Mouse (Mus musculus) forebrain, embryonic 14.5 days (tissue): ENCODE data around the gene Twf1. TPM values are rescaled to one million over a fixed set of nuclear protein-coding genes. Genes with fewer than 3 reads are reported as not detected.

ENCODE experiments used
- ATAC-seq: fragments of 200-750 bp; cut with Nextera tagmentation; 2 replicates; pipeline ENCODE4 v1.8.0; 2017; ENCODE audit warnings: mild to moderate bottlenecking, moderate library complexity
- DNase-seq: peaks from one replicate; pipeline ENCODE4 v3.0.0-alpha.2; 2015; ENCODE audit warnings: low spot score
- H3K27ac ChIP-seq: fragments of 300-500 bp; sonication (generic); 2 replicates; pipeline ENCODE4 v1.5.1; 2014; ENCODE audit warnings: low read depth, mild to moderate bottlenecking, control low read depth, low read length, moderate library complexity
- H3K27me3 ChIP-seq: fragments of 300-500 bp; sonication (generic); replicated peaks from 2 replicates; pipeline ENCODE4 v1.6.1; 2014; ENCODE audit warnings: low read length, control low read depth, mixed read lengths; ENCODE audit not compliant: control insufficient read depth, insufficient read depth
- H3K36me3 ChIP-seq: fragments of 300-500 bp; sonication (generic); 2 replicates; pipeline ENCODE4 v1.6.1; 2014; ENCODE audit warnings: low read length, control low read depth; ENCODE audit not compliant: control insufficient read depth, insufficient read depth
- H3K4me1 ChIP-seq: fragments of 300-500 bp; sonication (generic); 2 replicates; pipeline ENCODE4 v1.6.1; 2014; ENCODE audit warnings: antibody characterized with exemption, low read length, control low read depth; ENCODE audit not compliant: control insufficient read depth, insufficient read depth
- H3K4me2 ChIP-seq: fragments of 300-500 bp; sonication (generic); 2 replicates; pipeline ENCODE4 v1.6.1; 2014; ENCODE audit warnings: mild to moderate bottlenecking, control low read depth, low read length
- H3K4me3 ChIP-seq: fragments of 300-500 bp; sonication (generic); 2 replicates; pipeline ENCODE4 v1.5.1; 2014; ENCODE audit warnings: low read depth, low read length, control low read depth
- H3K9ac ChIP-seq: fragments of 300-500 bp; sonication (generic); 2 replicates; pipeline ENCODE4 v1.6.1; 2014; ENCODE audit warnings: mild to moderate bottlenecking, low read length, control low read depth, moderate library complexity
- H3K9me3 ChIP-seq: fragments of 300-500 bp; sonication (generic); replicated peaks from 2 replicates; pipeline ENCODE4 v1.6.1; 2016; ENCODE audit warnings: low read length, control low read depth, mixed read lengths; ENCODE audit not compliant: control insufficient read depth
- WGBS: fragments of 180-500 bp; shearing (Covaris S2); extraction: QIAGEN DNeasy Blood & Tissue Kit; methylation state at CpG from one replicate; pipeline ENCODE4 v1.1.7; 2014; 5-methylcytosine and 5-hydroxymethylcytosine counted together
- polyA plus RNA-seq: library from polyadenylated mRNA; unstranded; fragments of >200 nt; fragmentation: Nextera tagmentation; extraction: Ambion mirVana; gene quantifications from 2 replicates; pipeline ENCODE4 v1.2.1, GENCODE M21; 2014

The Twf1 gene
- polyA plus RNA-seq, 1 experiment from 2014 or later, result 105 TPM

DNA sequence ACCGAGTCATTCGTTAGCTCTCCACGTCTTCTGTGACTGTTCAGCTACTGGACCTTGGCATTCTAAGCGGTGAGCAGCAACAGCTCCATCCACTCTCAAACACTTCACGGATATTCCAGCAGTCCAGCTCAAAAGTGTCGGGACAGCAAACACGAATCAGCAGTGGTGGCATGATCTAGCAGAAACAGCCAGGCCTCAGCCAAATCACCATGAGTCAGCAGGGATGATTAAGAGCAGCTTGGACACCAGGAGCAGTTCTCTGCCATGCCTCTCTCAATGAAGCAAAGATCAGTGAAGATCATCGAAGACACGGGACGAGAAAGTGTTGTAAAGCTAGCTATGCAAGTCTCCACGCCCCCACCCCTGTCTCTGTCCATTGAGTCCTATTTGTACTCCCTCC lies 26.3 kb upstream of the Twf1 start:
- Histone ChIP-seq H3K27ac (no peak overlapping the region), H3K36me3 (no peaks in the 10 kb centered on the region), H3K4me3 (no peak overlapping the region), H3K4me1 (no peaks in the 10 kb centered on the region), H3K4me2 (no peak overlapping the region), H3K9ac (no peak overlapping the region), H3K27me3 (no peaks in the 10 kb centered on the region), H3K9me3 (no peaks in the 10 kb centered on the region)
- ATAC-seq (no peak), DNase-seq (no peak)
- 93% methylated on average over 11 of the region's 11 CpGs for WGBS

DNA sequence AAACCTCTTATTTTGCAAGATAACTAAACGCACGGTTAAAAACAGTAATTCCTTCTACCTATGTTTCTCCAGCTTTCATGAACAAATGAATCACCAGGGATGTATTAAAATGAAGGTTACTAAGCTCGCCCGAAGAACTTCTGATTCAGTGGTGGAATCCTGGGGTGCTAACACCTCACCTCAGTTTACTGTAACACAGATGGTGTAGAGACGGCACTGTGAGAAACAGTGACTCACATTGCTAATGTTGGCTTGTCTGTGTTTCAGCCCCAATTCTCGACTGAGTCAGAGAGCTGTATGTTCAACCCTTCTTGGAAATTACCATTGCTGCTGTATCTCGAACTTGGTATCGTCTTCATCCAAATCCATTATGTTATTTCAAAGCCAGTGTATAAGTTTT lies 18.1 kb upstream of the Twf1 start:
- ATAC-seq, result no peak
- 92% methylated on average over 8 of the region's 8 CpGs for WGBS

DNA sequence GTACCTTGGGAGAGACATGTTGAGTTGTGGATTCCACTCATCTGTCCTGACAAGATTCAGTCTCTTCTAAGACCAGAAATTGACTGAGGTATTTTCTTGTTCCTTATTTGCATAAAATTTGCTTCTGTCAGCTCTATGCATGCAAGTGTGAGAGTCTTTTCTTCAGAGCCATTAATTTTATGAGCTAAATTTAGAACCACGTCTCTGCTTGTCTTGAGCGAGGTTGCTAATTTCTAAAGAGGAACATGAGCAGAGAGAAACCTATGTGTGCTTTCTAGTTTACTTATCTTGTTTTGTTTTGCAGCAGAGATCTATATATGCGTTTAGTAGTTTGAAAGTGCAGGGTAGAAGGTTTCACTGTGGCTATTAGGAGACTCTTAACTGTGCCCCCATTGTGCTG lies 12.8 kb upstream of the Twf1 start:
- no peaks in the 10 kb centered on the region for H3K9me3 ChIP-seq
- no peak overlapping the region for H3K27ac ChIP-seq
- WGBS, result 75% methylated on average over 3 of the region's 3 CpGs
- H3K4me3 ChIP-seq, result no peak overlapping the region
- H3K9ac ChIP-seq, result no peak overlapping the region
- DNase-seq (peak; percentile 12), ATAC-seq (no peak)
- H3K36me3 ChIP-seq, result no peaks in the 10 kb centered on the region
- no peaks in the 10 kb centered on the region for H3K4me1 ChIP-seq
- no peak overlapping the region for H3K4me2 ChIP-seq
- no peaks in the 10 kb centered on the region for H3K27me3 ChIP-seq

More for the DNA sequence above, 18.1 kb upstream of the Twf1 start:
- H3K9ac ChIP-seq, result no peak overlapping the region
- H3K27ac ChIP-seq, result no peak overlapping the region
- H3K4me2 ChIP-seq, result no peak overlapping the region
- no peaks in the 10 kb centered on the region for H3K9me3 ChIP-seq
- no peak for DNase-seq
- no peaks in the 10 kb centered on the region for H3K4me1 ChIP-seq
- no peak overlapping the region for H3K4me3 ChIP-seq
- H3K36me3 ChIP-seq, result no peaks in the 10 kb centered on the region
- H3K27me3 ChIP-seq, result no peaks in the 10 kb centered on the region

DNA sequence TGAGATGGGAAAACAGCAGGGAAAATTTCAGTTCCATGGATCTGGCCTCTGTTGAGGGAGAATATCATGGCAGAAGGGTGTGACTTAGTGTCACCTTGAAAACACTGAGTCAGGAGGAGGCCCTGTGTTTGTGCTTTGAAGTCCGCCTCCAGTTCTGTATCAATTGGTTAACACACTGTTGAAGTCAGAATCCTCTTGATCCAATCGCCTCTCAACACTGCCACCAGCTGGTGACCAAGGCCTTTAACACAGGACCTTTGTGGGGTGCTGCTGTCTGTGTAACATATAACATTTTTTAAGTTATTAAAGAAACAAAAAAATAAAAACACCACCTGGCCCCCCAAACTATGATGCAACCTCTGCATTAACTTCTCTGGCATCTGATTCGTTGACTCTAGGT lies 11.7 kb upstream of the Twf1 start:
- H3K4me1 ChIP-seq, result no peaks in the 10 kb centered on the region
- WGBS, result 23% methylated on average over 3 of the region's 3 CpGs
- H3K9me3 ChIP-seq, result no peaks in the 10 kb centered on the region
- H3K4me3 ChIP-seq, result no peak overlapping the region
- DNase-seq (peak; percentile 57), ATAC-seq (no peak)
- H3K36me3 ChIP-seq, result no peaks in the 10 kb centered on the region
- H3K27ac ChIP-seq, result no peak overlapping the region
- H3K4me2 ChIP-seq, result no peak overlapping the region
- H3K9ac ChIP-seq, result no peak overlapping the region
- H3K27me3 ChIP-seq, result no peaks in the 10 kb centered on the region

DNA sequence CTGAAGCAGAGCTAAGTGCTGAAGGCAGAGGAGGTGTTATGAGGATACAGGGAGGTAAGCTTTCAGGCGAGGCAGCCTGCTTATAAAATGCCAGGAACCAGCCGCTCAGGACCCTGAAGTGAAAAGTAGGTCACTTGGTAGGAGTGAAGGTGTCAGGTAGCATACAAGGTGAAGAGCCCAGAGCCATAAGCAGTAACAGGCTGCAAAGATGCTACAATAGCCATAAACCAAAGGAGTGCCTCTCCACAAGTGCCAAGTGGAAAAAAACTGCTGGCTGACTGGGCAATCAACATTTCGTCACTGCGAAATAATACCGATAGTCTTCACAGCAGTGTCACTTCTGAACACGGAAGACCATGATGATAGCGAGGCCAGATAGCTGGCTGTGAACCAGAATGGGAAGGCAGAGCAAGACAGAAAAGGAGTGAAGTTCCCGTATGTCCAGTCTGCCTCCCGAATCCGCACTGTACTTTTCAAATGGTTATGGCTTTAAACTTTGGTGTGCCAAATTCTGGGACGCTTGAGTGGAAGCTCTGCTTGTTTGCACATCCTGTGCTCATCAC lies 10.5 kb upstream of the Twf1 start:
- Histone ChIP-seq H3K27ac (no peak overlapping the region), H3K4me2 (no peak overlapping the region), H3K9ac (no peak overlapping the region), H3K27me3 (no peaks in the 10 kb centered on the region), H3K4me3 (no peak overlapping the region), H3K9me3 (no peaks in the 10 kb centered on the region), H3K36me3 (no peaks in the 10 kb centered on the region), H3K4me1 (no peaks in the 10 kb centered on the region)
- DNase-seq (no peak), ATAC-seq (no peak)
- 88% methylated on average over 11 of the region's 11 CpGs for WGBS

DNA sequence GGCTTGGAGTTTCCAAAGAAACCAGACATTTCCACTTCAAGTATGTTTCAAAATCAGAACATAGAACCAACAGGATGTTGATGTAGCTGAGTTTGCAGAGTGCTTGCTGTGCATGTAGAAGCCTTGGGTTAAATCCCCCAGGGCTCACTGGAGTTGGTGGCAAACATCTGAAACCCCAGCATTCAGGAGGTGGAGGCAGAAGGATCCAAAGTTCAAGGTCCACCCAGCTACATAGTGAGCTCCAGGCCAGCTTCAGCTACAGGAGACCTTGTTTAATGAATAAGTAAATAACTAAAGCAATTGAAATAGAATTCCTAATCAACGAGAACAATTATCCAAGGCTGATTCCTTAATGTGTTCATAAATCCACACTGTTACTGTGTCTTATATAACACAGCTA lies 3.9 kb upstream of the Twf1 start:
- Histone ChIP-seq H3K4me3 (no peak overlapping the region), H3K4me1 (no peaks in the 10 kb centered on the region)

DNA sequence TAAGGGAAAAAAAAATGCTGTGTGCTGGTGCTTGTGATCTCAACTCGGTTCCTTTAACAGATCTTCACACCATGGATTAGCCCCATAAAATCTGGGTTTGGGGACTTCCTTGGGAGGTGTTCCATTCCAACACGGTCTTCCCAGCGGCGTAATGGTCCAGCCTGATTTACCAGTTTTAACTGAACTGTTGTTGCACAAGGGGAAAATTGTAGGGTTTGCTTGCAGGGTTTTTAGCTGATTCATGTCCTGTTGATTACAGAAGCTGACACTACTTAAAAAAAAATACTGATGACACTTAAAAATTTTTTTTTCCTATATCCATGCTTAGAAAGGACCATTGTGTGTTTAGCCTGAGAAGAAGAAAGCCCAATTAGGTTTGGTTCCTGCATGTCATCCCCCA lies 1.7 kb upstream of the Twf1 start:
- Histone ChIP-seq H3K4me3 (no peak overlapping the region), H3K36me3 (no peaks in the 10 kb centered on the region), H3K27me3 (no peaks in the 10 kb centered on the region), H3K9me3 (no peaks in the 10 kb centered on the region), H3K4me1 (peaks cover 2% of the 10 kb centered on the region; the same call in 1 of the 2 replicates), H3K9ac (no peak overlapping the region), H3K27ac (no peak overlapping the region), H3K4me2 (no peak overlapping the region)
- WGBS, result 92% methylated on average over 4 of the region's 4 CpGs
- DNase-seq (no peak), ATAC-seq (no peak)

More for the DNA sequence above, 3.9 kb upstream of the Twf1 start:
- Histone ChIP-seq H3K9me3 (no peaks in the 10 kb centered on the region), H3K27ac (no peak overlapping the region), H3K36me3 (no peaks in the 10 kb centered on the region), H3K4me2 (no peak overlapping the region), H3K27me3 (no peaks in the 10 kb centered on the region), H3K9ac (no peak overlapping the region)
- DNase-seq, result no peak
- ATAC-seq, result no peak
- 78% methylated on average over 1 of the region's 1 CpGs for WGBS

DNA sequence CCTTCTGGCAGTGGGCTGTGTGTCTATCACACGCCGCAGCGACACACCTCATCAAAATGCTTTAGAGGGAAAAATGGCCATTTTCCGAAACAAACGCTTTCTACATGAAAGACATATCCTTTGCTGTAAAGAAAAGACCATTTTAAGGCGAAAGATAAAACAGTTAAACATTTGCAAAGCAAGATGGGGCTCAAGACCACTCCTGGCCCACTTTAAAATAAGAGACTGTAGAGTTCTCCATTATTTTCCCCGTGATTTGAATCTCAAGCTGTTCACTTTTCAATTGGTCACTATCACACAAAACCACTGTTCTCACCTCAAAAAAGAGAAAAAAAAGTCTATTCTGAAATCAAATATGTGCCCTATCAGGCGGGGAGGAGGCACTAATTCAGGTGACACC lies 394 bp upstream of the Twf1 start:
- ATAC-seq (peak; percentile 16; the same call in 1 of the 2 replicates), DNase-seq (no peak)
- H3K9ac ChIP-seq, result peak overlapping the region; percentile 22
- peaks cover 2% of the 10 kb centered on the region; the same call in 1 of the 2 replicates for H3K4me1 ChIP-seq
- H3K4me2 ChIP-seq, result peak overlapping the region; percentile 45
- H3K36me3 ChIP-seq, result peaks cover 3% of the 10 kb centered on the region; the same call in 1 of the 2 replicates
- H3K27me3 ChIP-seq, result no peaks in the 10 kb centered on the region
- no peaks in the 10 kb centered on the region for H3K9me3 ChIP-seq
- H3K27ac ChIP-seq, result no peak overlapping the region
- 12% methylated on average over 8 of the region's 8 CpGs for WGBS
- peak overlapping the region; percentile 95 for H3K4me3 ChIP-seq

DNA sequence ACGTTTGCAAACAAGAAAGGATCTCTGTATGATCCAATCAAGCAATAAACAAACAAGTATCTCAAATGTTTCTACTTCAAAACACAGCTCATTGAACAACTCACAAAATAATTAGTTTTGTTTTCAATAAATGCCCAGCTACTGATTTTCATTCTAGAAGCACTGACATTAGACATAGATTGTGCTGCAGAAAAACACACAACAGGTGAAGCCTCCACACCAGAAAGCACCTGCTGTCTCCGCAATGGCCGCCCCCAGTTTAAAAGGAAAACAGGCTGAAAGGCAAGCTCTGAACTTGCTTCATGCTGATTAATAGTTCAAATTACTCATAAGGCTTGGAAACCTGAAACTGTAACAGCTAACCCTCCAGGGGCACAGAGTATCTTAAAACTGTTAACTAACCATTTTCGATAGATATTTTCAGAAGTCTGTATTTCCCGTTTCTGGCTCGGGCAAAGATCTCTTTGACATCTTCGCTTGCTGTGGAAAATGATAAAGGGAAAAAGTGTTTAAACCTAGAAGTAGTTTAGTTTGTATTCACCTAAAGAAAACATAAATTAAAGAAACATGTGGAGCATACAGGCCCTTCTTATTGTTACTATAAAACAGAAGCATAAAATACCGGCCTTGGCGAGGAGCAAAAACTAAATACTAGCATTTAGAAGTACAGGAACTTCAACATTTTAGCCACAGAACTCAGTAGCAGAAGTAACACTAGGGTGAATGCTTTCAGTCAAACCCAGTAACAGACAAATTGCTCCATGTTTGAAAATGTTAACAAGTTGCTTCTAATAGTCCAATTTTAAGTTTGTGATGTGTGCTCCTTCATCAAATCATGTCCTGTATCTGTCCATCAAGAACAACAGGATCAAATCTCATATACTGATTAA lies 1.6 kb downstream of the Twf1 start:
- H3K4me3 ChIP-seq, result peak overlapping the region; percentile 95; the same call in 1 of the 2 replicates
- WGBS, result 87% methylated on average over 9 of the region's 9 CpGs
- H3K36me3 ChIP-seq, result peaks cover 23% of the 10 kb centered on the region
- H3K9me3 ChIP-seq, result no peaks in the 10 kb centered on the region
- no peak for ATAC-seq
- DNase-seq, result no peak
- no peak overlapping the region for H3K9ac ChIP-seq
- no peaks in the 10 kb centered on the region for H3K27me3 ChIP-seq
- no peak overlapping the region for H3K27ac ChIP-seq
- peaks cover 2% of the 10 kb centered on the region; the same call in 1 of the 2 replicates for H3K4me1 ChIP-seq
- H3K4me2 ChIP-seq, result peak overlapping the region; percentile 71; the same call in 1 of the 2 replicates
